Mouse (Mus musculus): ENCODE measurements around the gene Gm28510. TPM values are rescaled to one million over a fixed set of nuclear protein-coding genes. Genes with fewer than 3 reads are reported as not detected.
"Not testable (repeated sequence)": the region's sequence is repeated elsewhere in the genome, so short reads cannot be mapped to it uniquely, and the experiment has no call there.

The Gm28510 gene
- not detected in 2 replicates for polyA plus RNA-seq (2014; fragmentation: Nextera tagmentation; extraction: Ambion mirVana)

DNA sequence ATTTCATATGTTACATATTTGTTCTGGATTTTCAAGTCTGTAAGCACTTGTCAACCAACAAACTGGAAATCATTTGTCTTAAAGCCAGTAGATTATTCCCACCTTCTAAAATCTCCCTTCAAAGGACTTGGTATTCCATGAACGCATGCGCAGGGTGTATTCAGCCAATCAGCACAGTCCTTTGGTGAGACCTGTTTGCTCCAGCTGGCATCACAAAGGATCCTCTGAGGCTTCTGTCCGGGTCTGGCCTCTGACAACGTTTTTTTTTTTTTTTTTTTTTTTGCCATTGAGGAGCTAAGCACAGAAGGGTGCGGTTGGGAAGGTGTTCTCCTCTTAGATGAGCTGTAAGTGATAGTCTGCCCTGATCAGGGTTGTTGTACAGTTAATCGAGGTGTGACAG is at the start of gene Gm28510:
Gene Gm28510, plus strand, starts transcription at position 301 of the 400 bp plus-strand sequence.
- WGBS (ENCODE audit: insufficient replicate concordance): no CpG with 5 or more reads among the region's 6 CpGs
- H3K4me3 ChIP-seq (ENCODE audit: low read depth, low read length); ATAC-seq (replicated peaks; ENCODE audit: insufficient number of reproducible peaks, low FRiP score, low TSS enrichment); H3K27me3 ChIP-seq (ENCODE audit: control insufficient read depth, insufficient read depth, low read length); H3K27ac ChIP-seq (ENCODE audit: low read depth, low read length); H3K4me1 ChIP-seq (ENCODE audit: control insufficient read depth, insufficient read depth, low read length); H3K4me2 ChIP-seq; H3K9me3 ChIP-seq (replicated peaks; ENCODE audit: control insufficient read depth, low read length); H3K36me3 ChIP-seq (ENCODE audit: control insufficient read depth, insufficient read depth, low read length); H3K9ac ChIP-seq (ENCODE audit: low read depth, low read length): not testable (repeated sequence)

Other genes starting within 250 kb of the Gm28510 start
- not detected in 2 replicates for gene Gm20834, start 88.1 kb upstream of the Gm28510 start, polyA plus RNA-seq (2014; fragmentation: Nextera tagmentation; extraction: Ambion mirVana)
- not detected in 2 replicates for gene Gm20737, start 123.3 kb downstream of the Gm28510 start, polyA plus RNA-seq (2014; fragmentation: Nextera tagmentation; extraction: Ambion mirVana)
- gene Gm21775, start 140.7 kb downstream of the Gm28510 start, polyA plus RNA-seq (2014; fragmentation: Nextera tagmentation; extraction: Ambion mirVana): not detected in 2 replicates
- gene Gm21900, start 203.6 kb downstream of the Gm28510 start, polyA plus RNA-seq (2014; fragmentation: Nextera tagmentation; extraction: Ambion mirVana): not detected in 2 replicates

Measured in heart, embryonic 11.5 days (tissue).